Mouse (Mus musculus) lung, adult 2 months (tissue): ENCODE results near the gene Scamp3. TPM values are rescaled to one million over a fixed set of nuclear protein-coding genes. Genes with fewer than 3 reads are reported as not detected.

Source experiments
- DNase-seq: peaks from one replicate; pipeline ENCODE4 v3.0.0; 2022
- H3K4me1 ChIP-seq: fragments of 200-500 bp; 2 replicates; pipeline ENCODE4 v1.6.1; 2011; ENCODE audit warnings: low read length; ENCODE audit not compliant: control insufficient read depth, insufficient read depth
- H3K4me3 ChIP-seq: fragments of 200-500 bp; replicated peaks from 2 replicates; pipeline ENCODE3; 2011; ENCODE audit warnings: low read depth, mild to moderate bottlenecking, control low read depth, low read length; ENCODE audit errors: extremely low read depth
- CTCF ChIP-seq: fragments of 200-500 bp; IDR thresholded peaks from 2 replicates; pipeline ENCODE4 v1.5.1; 2011; ENCODE audit warnings: mild to moderate bottlenecking, low read length, control low read depth; ENCODE audit not compliant: insufficient read depth
- POLR2A ChIP-seq: fragments of 200-500 bp; IDR thresholded peaks from 2 replicates; pipeline ENCODE4 v1.6.1; 2011; ENCODE audit warnings: low read depth, mild to moderate bottlenecking, control low read depth, low read length, borderline replicate concordance; ENCODE audit errors: extremely low read depth
- WGBS: fragments of 180-500 bp; shearing (Covaris S2); methylation state at CpG from one replicate; pipeline ENCODE4 v1.1.7; 2018; 5-methylcytosine and 5-hydroxymethylcytosine counted together
- polyA plus RNA-seq: library from polyadenylated mRNA; depleted of rRNA; stranded (reverse); fragments of >200 nt; gene quantifications from 2 replicates; pipeline ENCODE4 v1.2.3, GENCODE M21; 2012

Gene Scamp3
- polyA plus RNA-seq, 1 experiment: 127 TPM

- TF ChIP-seq POLR2A: no peak
- no peak for TF ChIP-seq CTCF
- no peak for DNase-seq
- peaks cover 10% of the 10 kb centered on the region for H3K4me1 ChIP-seq
- WGBS: 4% methylated on average over 6 of the region's 6 CpGs
- H3K4me3 ChIP-seq: peak overlapping the region; percentile 87
Observed at GRCm38 (mm10) chr3:89178107-89178385, 773 bp downstream of the Scamp3 start.

GRCm38 (mm10) chr3:89179056-89179455 lies 1.8 kb downstream of the Scamp3 start:
- TF ChIP-seq POLR2A (no peak), CTCF (no peak)
- 88% methylated on average over 11 of the region's 11 CpGs for WGBS
- peaks cover 14% of the 10 kb centered on the region for H3K4me1 ChIP-seq
- DNase-seq: no peak
- no peak overlapping the region for H3K4me3 ChIP-seq

- no peak for DNase-seq
- TF ChIP-seq POLR2A: no peak
- no peak for TF ChIP-seq CTCF
Observed at GRCm38 (mm10) chr3:89181749-89182500, 4.7 kb downstream of the Scamp3 start.

GRCm38 (mm10) chr3:89182531-89183057 lies 5.3 kb downstream of the Scamp3 start:
- Histone ChIP-seq H3K4me3 (no peak overlapping the region), H3K4me1 (peaks cover 14% of the 10 kb centered on the region)
- TF ChIP-seq CTCF (no peak), POLR2A (no peak)
- no peak for DNase-seq
- WGBS: 25% methylated on average over 7 of the region's 7 CpGs

More at GRCm38 (mm10) chr3:89181749-89182500, 4.7 kb downstream of the Scamp3 start:
- Histone ChIP-seq H3K4me3 (no peak overlapping the region), H3K4me1 (peaks cover 14% of the 10 kb centered on the region)
- 91% methylated on average over 27 of the region's 27 CpGs for WGBS

- WGBS: 9% methylated on average over 39 of the region's 39 CpGs
- TF ChIP-seq POLR2A (peak; percentile 75; the same call in 1 of the 2 replicates), CTCF (no peak)
- Histone ChIP-seq H3K4me1 (peaks cover 9% of the 10 kb centered on the region), H3K4me3 (peak within 1 kb of the TSS; percentile 86)
- peak; percentile 75 for DNase-seq
Observed at GRCm38 (mm10) chr3:89183058-89183958, 6.0 kb downstream of the Scamp3 start, which contains the start of gene Fam189b. Gene Fam189b, plus strand, starts transcription at chr3:89183143.

GRCm38 (mm10) chr3:89183959-89184315 lies 6.7 kb downstream of the Scamp3 start:
- 81% methylated on average over 5 of the region's 6 CpGs for whole genome bisulfite sequencing
- no peak for TF ChIP-seq CTCF
- TF ChIP-seq POLR2A: no peak
- no peak overlapping the region for H3K4me3 ChIP-seq
- peaks cover 7% of the 10 kb centered on the region; the same call in 1 of the 2 replicates for H3K4me1 ChIP-seq
- DNase-seq: no peak

- 59% methylated on average over 21 of the region's 23 CpGs for WGBS
- DNase-seq: no peak
- Histone ChIP-seq H3K4me3 (no peak overlapping the region), H3K4me1 (peaks cover 7% of the 10 kb centered on the region; the same call in 1 of the 2 replicates)
- no peak for TF ChIP-seq CTCF
Observed at GRCm38 (mm10) chr3:89187197-89187596, 9.9 kb downstream of the Scamp3 start.

GRCm38 (mm10) chr3:89187690-89188477 lies 10.6 kb downstream of the Scamp3 start:
- Histone ChIP-seq H3K4me3 (no peak overlapping the region), H3K4me1 (0 out of 2 replicates have a peak, but pooled peaks cover 4% of the 10 kb centered on the region)
- 81% methylated on average over 18 of the region's 18 CpGs for WGBS
- no peak for DNase-seq
- no peak for TF ChIP-seq POLR2A

GRCm38 (mm10) chr3:89188478-89188875 lies 11.2 kb downstream of the Scamp3 start:
- Histone ChIP-seq H3K4me3 (no peak overlapping the region), H3K4me1 (0 out of 2 replicates have a peak, but pooled peaks cover 2% of the 10 kb centered on the region)
- no peak for DNase-seq
- TF ChIP-seq CTCF (no peak), POLR2A (no peak)
- WGBS: 69% methylated on average over 12 of the region's 12 CpGs
